Mouse (Mus musculus): ENCODE measurements around the gene Zfp184.
A peak's percentile ranks its signal among the peaks of the same experiment; 100 is the strongest.

GRCm38 (mm10) chr13:22006334-22007120 is 61.6 kb downstream of the Zfp184 start:
- 0 out of 2 replicates have a peak, but pooled peaks have one; percentile 15 for TF ChIP-seq POLR2A (IDR thresholded peaks at IDR 0.05; ENCODE audit: insufficient read depth, low read depth, low read length)
- no peak for TF ChIP-seq CTCF (IDR thresholded peaks at IDR 0.05; ENCODE audit: insufficient read depth, low read depth, low read length)
